Mouse (Mus musculus): Measurements from ENCODE around the gene Glt8d2. TPM values are rescaled to one million over a fixed set of nuclear protein-coding genes. Genes with fewer than 3 reads are reported as not detected.

Gene Glt8d2
- 1 to 10 TPM; 2.7 to 2.9 TPM for total RNA-seq (2021)

DNA sequence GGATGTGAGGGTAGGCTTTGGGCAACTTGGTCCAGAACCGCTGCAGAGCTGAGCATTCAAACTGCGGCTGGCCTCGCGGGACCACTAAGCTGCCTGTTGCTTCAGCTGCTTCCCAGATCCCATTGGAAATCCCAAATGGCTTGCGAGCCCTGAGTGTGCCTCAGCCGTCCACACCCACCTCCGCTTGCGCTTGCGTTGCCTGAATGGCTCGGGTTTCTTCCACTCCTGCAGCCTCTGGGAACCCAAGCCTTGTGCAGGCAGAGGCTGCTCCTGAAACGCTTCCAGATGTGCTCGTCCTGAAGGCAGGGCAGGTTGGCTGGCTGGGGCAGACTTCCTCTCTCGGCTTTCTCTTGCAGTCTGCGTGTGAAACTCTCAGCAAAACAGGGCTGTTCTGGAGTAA is at the start of gene Glt8d2:
TSS of gene Glt8d2 (minus strand) at position 157 of the 400 bp plus-strand sequence.
- intact Hi-C loops (cut with DNase I), result no loop called here
- DNase-seq (ENCODE audit: extremely low spot score in 1 of 2, low spot score in 2 of 2), result peak in 1 of 2 experiments; percentile 61

DNA sequence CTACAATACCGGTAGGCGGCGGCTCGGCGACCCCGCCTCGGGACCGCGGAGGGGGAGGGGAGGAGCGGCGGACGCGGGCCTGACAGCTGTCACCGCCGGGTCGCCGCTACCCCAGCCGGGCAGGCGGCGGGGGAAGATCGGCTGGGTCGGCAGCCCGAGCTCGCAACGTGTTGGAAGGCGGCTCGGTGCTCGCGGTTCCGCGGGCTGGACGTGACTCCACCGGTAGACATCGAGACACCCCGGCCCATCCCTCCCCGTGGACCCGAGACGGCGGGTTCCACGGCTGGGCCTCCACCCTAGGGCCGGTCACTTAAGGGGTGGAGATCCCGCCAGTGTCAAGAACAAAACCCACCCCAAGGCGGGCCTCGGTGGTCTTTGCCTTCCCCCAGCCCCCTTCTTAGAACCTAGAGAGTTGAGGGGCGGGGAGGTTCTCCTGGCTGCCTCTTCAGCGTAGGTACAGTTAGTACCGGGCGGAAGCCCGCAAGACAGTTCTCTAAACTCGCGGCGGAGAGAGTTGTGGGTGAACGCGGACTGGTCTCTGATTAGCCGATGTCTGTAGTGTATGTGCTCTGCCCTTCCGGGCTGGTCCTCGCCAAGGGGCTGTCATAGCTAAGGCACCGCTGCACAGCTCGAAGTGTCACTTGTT is 9.0 kb upstream of the Glt8d2 start:
- intact Hi-C loops (cut with DNase I), result no loop called here

GRCm38 (mm10) chr10:82698712-82699261 is 8.3 kb upstream of the Glt8d2 start:
- intact Hi-C loops (cut with DNase I), result no loop called here
- peak; percentile 70 to 94 for DNase-seq (ENCODE audit: extremely low spot score in 1 of 2, low spot score in 2 of 2)

More for the DNA sequence above, 9.0 kb upstream of the Glt8d2 start:
- no peak for DNase-seq (ENCODE audit: extremely low spot score in 1 of 2, low spot score in 2 of 2)

DNA sequence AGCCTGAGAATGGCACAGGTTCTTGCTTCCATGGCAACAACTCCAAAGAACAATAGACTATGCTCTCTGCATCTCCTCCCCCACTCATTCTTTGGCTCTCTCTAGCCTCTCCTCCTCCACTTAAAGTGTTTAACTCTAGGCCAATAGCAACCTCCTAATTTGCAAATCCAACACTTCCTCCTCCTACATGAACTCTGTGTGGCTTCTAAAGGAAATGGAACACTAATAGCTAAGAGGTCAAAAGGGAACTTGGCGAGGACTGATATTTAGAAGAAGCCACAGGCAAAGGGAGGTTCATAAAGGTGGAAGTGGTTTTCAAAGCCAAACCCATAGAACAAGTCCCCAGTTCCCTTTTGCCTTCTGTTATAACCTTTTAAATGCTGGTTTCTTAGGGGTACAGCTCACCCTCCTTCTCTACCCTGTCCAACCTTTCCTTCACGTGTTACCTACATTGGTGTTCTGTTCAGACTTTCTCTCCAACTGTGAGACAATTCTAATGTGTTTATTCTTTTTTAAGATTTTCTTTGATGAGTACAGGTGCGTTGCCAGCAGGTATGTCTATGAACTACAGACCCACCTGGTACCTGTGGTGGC is 7.0 kb upstream of the Glt8d2 start:
- intact Hi-C loops (cut with DNase I), result no loop called here
- DNase-seq (ENCODE audit: extremely low spot score in 1 of 2, low spot score in 2 of 2), result no peak

GRCm38 (mm10) chr10:82696453-82697079 is 6.1 kb upstream of the Glt8d2 start:
- DNase-seq (ENCODE audit: extremely low spot score in 1 of 2, low spot score in 2 of 2), result no peak
- intact Hi-C loops (cut with DNase I), result no loop called here

DNA sequence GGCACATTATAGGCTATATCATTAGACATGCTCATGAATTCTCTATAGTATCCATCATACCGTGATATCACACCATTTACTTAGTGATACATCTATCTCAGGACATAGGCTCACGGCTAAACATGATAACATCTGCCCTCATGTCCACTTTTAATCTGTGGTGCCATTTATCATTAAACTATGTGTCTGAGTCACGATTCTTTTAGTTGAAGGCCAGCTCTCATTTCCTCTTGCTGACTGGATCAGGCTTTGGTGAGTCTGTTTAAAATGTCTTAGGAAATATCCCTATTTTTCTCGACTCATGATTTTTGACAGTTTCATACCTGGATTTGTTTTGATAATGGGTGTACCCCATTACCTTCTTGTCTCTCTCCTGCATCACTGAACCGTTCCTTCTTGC is 5.5 kb upstream of the Glt8d2 start, which contains the start of gene Hcfc2:
TSS of gene Hcfc2 (plus strand) at position 205 of the 400 bp plus-strand sequence.
- DNase-seq (ENCODE audit: extremely low spot score in 1 of 2, low spot score in 2 of 2), result no peak
- intact Hi-C loops (cut with DNase I), result no loop called here

DNA sequence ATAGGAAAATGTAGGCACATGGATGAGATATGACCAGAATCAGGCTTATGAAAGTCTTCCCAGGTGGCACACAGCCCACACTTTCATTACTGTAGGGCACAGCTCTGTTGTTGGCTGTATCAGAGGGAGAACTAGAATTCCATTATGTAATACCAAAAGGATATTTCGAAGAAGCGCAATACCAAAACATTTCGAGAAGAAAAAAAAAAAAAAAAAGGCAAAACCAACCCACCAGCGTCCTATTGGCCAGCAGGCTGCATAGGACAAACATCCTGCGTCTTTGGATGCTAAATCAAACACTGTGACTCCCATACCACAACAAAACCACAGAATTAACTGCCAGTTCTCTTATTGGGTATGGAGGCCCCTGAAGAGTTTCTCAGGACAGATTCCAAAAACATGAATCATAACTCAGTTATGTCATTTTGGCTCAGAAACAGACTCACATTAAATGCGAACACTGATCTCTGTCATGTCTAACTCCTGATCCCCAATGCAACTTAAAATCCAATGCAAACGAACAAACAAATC is 704 bp downstream of the Glt8d2 start:
- intact Hi-C loops (cut with DNase I), result no loop called here
- no peak for DNase-seq (ENCODE audit: extremely low spot score in 1 of 2, low spot score in 2 of 2)

- no peak for DNase-seq (ENCODE audit: extremely low spot score in 1 of 2, low spot score in 2 of 2)
- intact Hi-C loops (cut with DNase I), result no loop called here
These were observed 5.0 kb downstream of the Glt8d2 start for GRCm38 (mm10) chr10:82685440-82685839.

GRCm38 (mm10) chr10:82681639-82682038 is 8.8 kb downstream of the Glt8d2 start:
- no peak for DNase-seq (ENCODE audit: extremely low spot score in 1 of 2, low spot score in 2 of 2)
- intact Hi-C loops (cut with DNase I), result no loop called here

DNA sequence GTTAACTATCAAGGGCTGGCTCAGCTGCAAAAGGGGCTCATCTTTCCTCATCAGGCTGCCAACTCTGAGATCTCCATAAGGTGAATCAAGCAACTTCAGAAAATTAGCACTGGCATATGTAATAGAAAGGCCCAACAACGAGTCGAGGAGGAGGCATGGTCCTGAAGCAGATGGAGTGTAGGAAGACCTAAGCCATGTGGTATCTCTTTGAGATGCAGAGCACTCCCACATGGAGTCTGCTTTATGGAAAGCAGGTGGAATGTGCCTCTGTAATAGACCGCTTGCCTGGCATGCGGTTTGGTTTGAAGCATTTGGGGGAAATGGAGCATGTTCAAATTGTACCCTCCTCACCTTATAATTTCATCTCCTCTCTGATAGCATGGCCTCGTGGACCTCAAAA is 9.7 kb downstream of the Glt8d2 start:
- intact Hi-C loops (cut with DNase I), result no loop called here
- DNase-seq (ENCODE audit: extremely low spot score in 1 of 2, low spot score in 2 of 2), result peak in 1 of 2 experiments; percentile 56

GRCm38 (mm10) chr10:82676949-82677348 is 13.5 kb downstream of the Glt8d2 start:
- DNase-seq (ENCODE audit: extremely low spot score in 1 of 2, low spot score in 2 of 2), result no peak
- intact Hi-C loops (cut with DNase I), result no loop called here

DNA sequence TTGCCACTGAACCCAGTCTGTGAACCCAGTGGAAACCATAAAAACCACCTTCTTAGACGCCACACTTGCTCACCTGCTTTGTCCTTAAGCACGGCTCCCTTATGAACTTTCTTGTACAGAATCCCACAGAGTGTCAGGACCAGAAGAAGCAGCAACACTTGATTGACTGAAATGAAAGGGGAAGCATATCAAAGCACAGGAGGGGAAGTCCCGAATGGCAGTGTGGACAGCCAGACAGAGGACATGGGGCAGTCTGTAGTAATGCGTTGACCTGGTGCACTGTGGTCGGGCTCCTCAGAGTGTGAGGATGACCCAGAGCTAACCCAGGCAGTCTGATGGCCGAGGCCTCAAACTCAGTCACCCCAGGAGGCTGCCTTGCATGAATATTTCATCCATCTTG is 20.2 kb downstream of the Glt8d2 start:
- no peak for DNase-seq (ENCODE audit: extremely low spot score in 1 of 2, low spot score in 2 of 2)
- intact Hi-C loops (cut with DNase I), result no loop called here

DNA sequence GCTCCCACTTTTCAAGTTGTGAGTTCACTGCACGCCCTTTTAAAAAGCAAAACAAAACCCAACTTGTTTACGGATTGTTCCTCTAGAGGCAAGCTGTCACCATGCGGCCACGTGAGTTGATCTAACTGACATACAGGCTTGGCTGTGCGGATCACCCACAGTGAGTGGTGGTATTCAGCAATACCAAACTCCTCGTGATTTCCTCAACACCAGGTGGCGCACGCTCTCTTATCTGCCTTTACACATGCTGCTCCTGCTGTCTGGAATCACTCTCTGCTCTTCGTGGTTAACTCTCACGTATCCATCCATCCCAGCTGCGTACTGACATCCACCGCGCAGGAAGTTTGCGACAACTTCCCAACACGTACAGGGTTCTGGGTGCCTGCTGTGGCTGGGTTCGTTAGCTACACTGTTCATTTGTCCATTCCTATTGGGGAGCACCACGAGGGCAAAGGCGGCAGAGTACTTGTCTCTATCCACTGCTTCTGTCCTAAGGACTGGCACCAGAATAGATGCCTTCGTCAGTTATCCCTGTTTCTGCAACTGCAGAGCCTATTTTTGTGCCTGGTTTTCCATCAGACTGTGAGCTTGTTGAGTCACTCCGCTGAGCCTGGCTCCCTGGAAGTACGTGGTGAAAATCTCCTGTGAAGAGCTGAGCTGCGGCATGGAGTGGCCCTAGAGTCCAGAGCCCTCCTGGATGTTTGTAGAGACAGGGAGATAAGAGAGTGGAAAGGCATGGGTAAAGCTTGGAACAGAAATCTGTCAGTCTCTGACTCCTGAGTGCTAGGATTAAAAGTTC is 23.8 kb downstream of the Glt8d2 start:
- intact Hi-C loops (cut with DNase I), result no loop called here
- peak; percentile 89 to 91 for DNase-seq (ENCODE audit: extremely low spot score in 1 of 2, low spot score in 2 of 2)

DNA sequence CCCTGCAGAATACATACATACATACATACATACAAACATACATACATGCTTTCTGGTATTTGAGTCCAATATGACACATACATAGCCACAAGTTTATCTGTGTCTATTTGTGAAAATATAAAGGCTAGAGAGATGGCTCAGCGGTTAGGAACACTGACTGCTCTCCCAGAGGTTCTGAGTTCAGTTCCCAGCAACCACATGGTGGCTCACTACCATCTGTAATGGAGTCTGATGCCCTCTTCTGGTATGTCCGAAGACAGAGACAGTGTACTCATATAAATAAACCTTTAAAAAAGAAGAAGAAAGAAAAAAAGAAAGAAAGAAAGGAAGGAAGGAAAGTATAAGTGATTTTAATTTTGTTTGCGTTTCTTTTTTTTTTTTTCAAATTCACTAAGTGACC is 24.5 kb downstream of the Glt8d2 start:
- intact Hi-C loops (cut with DNase I), result no loop called here
- DNase-seq (ENCODE audit: extremely low spot score in 1 of 2, low spot score in 2 of 2), result no peak

DNA sequence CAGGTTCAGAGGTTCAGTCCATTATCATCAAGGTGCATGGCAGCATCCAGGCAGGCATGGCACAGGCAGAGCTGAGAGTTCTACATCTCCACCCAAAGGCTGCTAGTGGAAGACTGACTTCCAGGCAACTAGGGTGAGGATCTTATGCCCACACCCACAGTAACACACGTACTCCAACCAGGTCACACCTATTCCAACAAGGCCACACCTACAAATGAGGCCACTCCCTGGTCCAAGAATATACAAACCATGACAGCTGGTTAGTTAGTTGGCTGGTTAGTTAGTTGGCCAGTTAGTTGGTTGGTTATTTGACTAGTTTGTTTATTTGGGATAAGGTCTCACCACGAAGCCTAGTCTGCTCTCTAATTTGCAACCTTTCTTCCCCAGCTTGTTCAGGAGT is 27.2 kb downstream of the Glt8d2 start:
- intact Hi-C loops (cut with DNase I), result no loop called here
- DNase-seq (ENCODE audit: extremely low spot score in 1 of 2, low spot score in 2 of 2), result no peak

DNA sequence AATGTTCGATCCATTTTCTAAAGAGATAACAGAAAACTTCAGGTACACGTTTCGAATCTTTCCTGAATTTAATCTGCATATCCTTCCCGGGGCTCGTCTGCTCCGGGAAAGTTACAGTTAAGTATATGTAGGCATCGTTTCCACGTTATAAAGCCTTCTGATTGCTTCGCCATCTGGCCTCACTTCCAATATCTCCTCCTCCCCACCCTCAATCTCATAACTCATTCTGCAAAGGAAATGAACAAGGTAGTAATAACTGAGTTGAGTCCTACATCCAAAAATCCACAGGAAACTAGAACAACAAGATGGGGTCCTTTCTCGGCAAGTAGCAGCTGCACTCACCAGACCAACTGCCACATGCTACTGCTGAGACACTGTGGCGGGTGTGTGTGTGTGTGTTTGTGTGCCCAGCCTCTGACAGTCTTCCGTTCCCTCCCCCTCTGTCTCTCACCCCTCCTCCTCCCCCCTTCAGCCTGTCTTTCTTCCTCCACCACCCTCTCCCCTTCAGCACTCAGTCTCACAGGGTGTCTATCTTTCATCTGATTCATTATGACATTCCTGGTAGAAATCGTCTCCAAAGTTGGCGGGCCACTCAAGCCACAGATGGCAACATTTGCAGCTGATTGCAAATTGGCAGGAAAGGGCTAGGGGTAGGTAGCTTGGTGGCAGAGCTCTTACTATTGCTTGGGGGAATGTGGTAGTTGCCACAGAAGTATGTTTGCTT is 28.0 kb downstream of the Glt8d2 start:
- intact Hi-C loops (cut with DNase I), result no loop called here
- peak in 1 of 2 experiments; percentile 37 for DNase-seq (ENCODE audit: extremely low spot score in 1 of 2, low spot score in 2 of 2)

- intact Hi-C loops (cut with DNase I), result no loop called here
- DNase-seq (ENCODE audit: extremely low spot score in 1 of 2, low spot score in 2 of 2), result peak in 1 of 2 experiments; percentile 54
These were observed 28.6 kb downstream of the Glt8d2 start for GRCm38 (mm10) chr10:82661820-82662219.

DNA sequence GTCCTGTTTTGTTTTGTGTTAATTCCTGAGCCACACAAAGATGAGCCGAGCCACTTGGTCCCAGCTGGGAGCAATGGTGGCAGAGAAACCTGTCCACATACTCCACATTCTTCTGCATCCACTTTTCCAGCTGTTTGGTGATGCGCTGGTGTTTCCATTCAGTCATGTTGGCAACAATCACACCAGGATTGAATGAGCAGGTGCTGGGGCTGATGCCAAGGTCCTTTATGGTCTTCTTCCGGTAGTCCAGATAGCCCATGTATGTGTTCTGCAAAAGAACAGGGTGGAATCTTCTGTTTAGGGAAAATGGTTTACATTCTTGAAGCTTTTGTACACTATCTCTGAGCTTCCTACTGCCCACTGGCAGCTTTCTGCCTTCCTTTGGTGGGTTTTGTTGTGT is 35.9 kb downstream of the Glt8d2 start:
- intact Hi-C loops (cut with DNase I), result no loop called here
- no peak for DNase-seq (ENCODE audit: extremely low spot score in 1 of 2, low spot score in 2 of 2)
